Mouse (Mus musculus) hindbrain, postnatal 0 days (tissue): Measurements from ENCODE around the gene Suv39h1. TPM values are rescaled to one million over a fixed set of nuclear protein-coding genes. Genes with fewer than 3 reads are reported as not detected.
"Not testable (repeated sequence)": the region's sequence is repeated elsewhere in the genome, so short reads cannot be mapped to it uniquely, and the experiment has no call there.

ENCODE experiments used
- ATAC-seq: fragments of 200-750 bp; cut with Nextera tagmentation; 2 replicates; pipeline ENCODE4 v1.8.0; 2017; ENCODE audit warnings: mild to moderate bottlenecking, moderate TSS enrichment, moderate library complexity
- DNase-seq: peaks from one replicate; pipeline ENCODE4 v3.0.0-alpha.2; 2015; ENCODE audit warnings: low spot score
- H3K27ac ChIP-seq: fragments of 300-500 bp; sonication (generic); 2 replicates; pipeline ENCODE4 v1.5.1; 2014; ENCODE audit warnings: mild to moderate bottlenecking
- H3K27me3 ChIP-seq: fragments of 300-500 bp; sonication (generic); 2 replicates; pipeline ENCODE4 v1.6.1; 2014; ENCODE audit warnings: low read length, mixed read lengths; ENCODE audit not compliant: insufficient read depth
- H3K36me3 ChIP-seq: fragments of 300-500 bp; sonication (generic); 2 replicates; pipeline ENCODE4 v1.6.1; 2014; ENCODE audit warnings: low read length, mixed read lengths; ENCODE audit not compliant: insufficient read depth
- H3K4me1 ChIP-seq: fragments of 300-500 bp; sonication (generic); 2 replicates; pipeline ENCODE4 v1.6.1; 2014; ENCODE audit warnings: antibody characterized with exemption, low read length, mixed read lengths; ENCODE audit not compliant: insufficient read depth
- H3K4me2 ChIP-seq: fragments of 300-500 bp; sonication (generic); 2 replicates; pipeline ENCODE4 v1.6.1; 2014; ENCODE audit warnings: low read depth, mild to moderate bottlenecking, low read length, moderate library complexity, mixed read lengths
- H3K4me3 ChIP-seq: fragments of 300-500 bp; sonication (generic); 2 replicates; pipeline ENCODE4 v1.5.1; 2014; ENCODE audit warnings: low read length
- H3K9ac ChIP-seq: fragments of 300-500 bp; sonication (generic); replicated peaks from 2 replicates; pipeline ENCODE4 v1.6.1; 2014; ENCODE audit warnings: mild to moderate bottlenecking, low read length, moderate library complexity, mixed read lengths
- H3K9me3 ChIP-seq: fragments of 300-500 bp; sonication (generic); 2 replicates; pipeline ENCODE4 v1.6.1; 2016; ENCODE audit warnings: low read length, mixed read lengths
- CTCF ChIP-seq: IDR thresholded peaks from 2 replicates; pipeline ENCODE4 v1.5.1; 2016; ENCODE audit warnings: antibody characterized with exemption, control low read depth, low read depth
- WGBS: fragments of 180-500 bp; shearing (Covaris S2); extraction: QIAGEN DNeasy Blood & Tissue Kit; methylation state at CpG from one replicate; pipeline ENCODE4 v1.1.7; 2014; 5-methylcytosine and 5-hydroxymethylcytosine counted together
- polyA plus RNA-seq: library from polyadenylated mRNA; unstranded; fragments of >200 nt; fragmentation: Nextera tagmentation; extraction: Ambion mirVana; gene quantifications from 2 replicates; pipeline ENCODE4 v1.2.1, GENCODE M21; 2015
- total RNA-seq: library from RNA; depleted of rRNA; stranded (reverse); fragments of >200 nt; gene quantifications from 2 replicates; pipeline ENCODE4 v1.2.3, GENCODE M21; 2014

The Suv39h1 gene
- total and polyA plus RNA-seq, 2 experiments from 2014 or later = 32.3 to 35.2 TPM

- Histone ChIP-seq H3K27ac (no peak overlapping the region), H3K4me2 (no peak overlapping the region), H3K36me3 (no peaks in the 10 kb centered on the region), H3K4me3 (no peak overlapping the region), H3K9ac (no peak overlapping the region), H3K27me3 (no peaks in the 10 kb centered on the region), H3K4me1 (no peaks in the 10 kb centered on the region), H3K9me3 (no peaks in the 10 kb centered on the region)
- DNase-seq (no peak), ATAC-seq (no peak)
- no peak for TF ChIP-seq CTCF
- WGBS = 63% methylated on average over 4 of the region's 4 CpGs
Observed at GRCm38 (mm10) chrX:8099435-8099834, 24.9 kb upstream of the Suv39h1 start.

GRCm38 (mm10) chrX:8096787-8097242, 22.3 kb upstream of the Suv39h1 start:
- DNase-seq (peak; percentile 96), ATAC-seq (peak; percentile 95)
- WGBS = 32% methylated on average over 19 of the region's 19 CpGs
- no peak for TF ChIP-seq CTCF
- Histone ChIP-seq H3K36me3 (no peaks in the 10 kb centered on the region), H3K27me3 (no peaks in the 10 kb centered on the region), H3K4me2 (peak overlapping the region; percentile 46), H3K4me3 (peak overlapping the region; percentile 26), H3K4me1 (no peaks in the 10 kb centered on the region), H3K27ac (peak overlapping the region; percentile 58; the same call in 1 of the 2 replicates), H3K9ac (no peak overlapping the region), H3K9me3 (no peaks in the 10 kb centered on the region)

GRCm38 (mm10) chrX:8096068-8096786, 21.7 kb upstream of the Suv39h1 start:
- 29% methylated on average over 3 of the region's 48 CpGs for WGBS
- ATAC-seq = peak; percentile 93

GRCm38 (mm10) chrX:8095546-8095945, 21.0 kb upstream of the Suv39h1 start:
- no peak for TF ChIP-seq CTCF
- 83% methylated on average over 10 of the region's 10 CpGs for WGBS
- 0 out of 2 replicates have a peak overlapping the region, but pooled peaks have one; percentile 68 for H3K27ac ChIP-seq

More at GRCm38 (mm10) chrX:8096068-8096786, 21.7 kb upstream of the Suv39h1 start:
- not testable (repeated sequence) for DNase-seq, H3K27me3 ChIP-seq, H3K36me3 ChIP-seq, H3K9ac ChIP-seq, H3K9me3 ChIP-seq, H3K4me1 ChIP-seq
- peak overlapping the region; percentile 68; the same call in 1 of the 2 replicates for H3K27ac ChIP-seq
- peak overlapping the region; percentile 51 for H3K4me2 ChIP-seq
- peak overlapping the region; percentile 24 for H3K4me3 ChIP-seq

GRCm38 (mm10) chrX:8090954-8091347, 16.4 kb upstream of the Suv39h1 start:
- 75% methylated on average over 4 of the region's 5 CpGs for WGBS
- not testable (repeated sequence) for H3K27me3 ChIP-seq, H3K36me3 ChIP-seq, H3K4me3 ChIP-seq, H3K4me1 ChIP-seq, H3K27ac ChIP-seq, DNase-seq, H3K9me3 ChIP-seq, ATAC-seq, H3K9ac ChIP-seq, H3K4me2 ChIP-seq

More at GRCm38 (mm10) chrX:8095546-8095945, 21.0 kb upstream of the Suv39h1 start:
- Histone ChIP-seq H3K27me3 (no peaks in the 10 kb centered on the region), H3K9me3 (no peaks in the 10 kb centered on the region), H3K4me1 (no peaks in the 10 kb centered on the region), H3K4me2 (peak overlapping the region; percentile 51), H3K4me3 (peak overlapping the region; percentile 24; the same call in 1 of the 2 replicates), H3K9ac (no peak overlapping the region; the same call in 1 of the 2 replicates), H3K36me3 (no peaks in the 10 kb centered on the region)
- ATAC-seq = no peak
- no peak for DNase-seq

- no peak for TF ChIP-seq CTCF
- ATAC-seq = no peak
Observed at GRCm38 (mm10) chrX:8090346-8090953, 15.9 kb upstream of the Suv39h1 start, which contains the start of gene Was. Gene Was (minus strand): TSS chrX:8090498.

More at GRCm38 (mm10) chrX:8090346-8090953, 15.9 kb upstream of the Suv39h1 start, which contains the start of gene Was:
- Histone ChIP-seq H3K27me3 (no peaks in the 10 kb centered on the region), H3K4me2 (no peak within 1 kb of the TSS), H3K4me3 (no peak within 1 kb of the TSS), H3K9ac (no peak within 1 kb of the TSS), H3K9me3 (no peaks in the 10 kb centered on the region), H3K36me3 (no peaks in the 10 kb centered on the region), H3K27ac (no peak within 1 kb of the TSS), H3K4me1 (no peaks in the 10 kb centered on the region)
- DNase-seq = peak; percentile 1
- 85% methylated on average over 14 of the region's 14 CpGs for WGBS
